Mouse (Mus musculus) midbrain, embryonic 15.5 days (tissue): ENCODE data around the gene Zfp580. TPM values are rescaled to one million over a fixed set of nuclear protein-coding genes. Genes with fewer than 3 reads are reported as not detected.

ENCODE experiments used
- ATAC-seq: fragments of 200-750 bp; cut with Nextera tagmentation; replicated peaks from 2 replicates; pipeline ENCODE4 v1.8.0; 2017; ENCODE audit warnings: moderate TSS enrichment
- H3K27ac ChIP-seq: fragments of 300-500 bp; sonication (generic); 2 replicates; pipeline ENCODE4 v1.5.1; 2015; ENCODE audit warnings: mild to moderate bottlenecking, inconsistent platforms
- H3K27me3 ChIP-seq: fragments of 300-500 bp; sonication (generic); replicated peaks from 2 replicates; pipeline ENCODE4 v1.6.1; 2015; ENCODE audit warnings: inconsistent platforms
- H3K36me3 ChIP-seq: fragments of 300-500 bp; sonication (generic); replicated peaks from 2 replicates; pipeline ENCODE4 v1.6.1; 2015; ENCODE audit warnings: inconsistent platforms
- H3K4me1 ChIP-seq: fragments of 300-500 bp; sonication (generic); 2 replicates; pipeline ENCODE4 v1.6.1; 2015; ENCODE audit warnings: inconsistent platforms
- H3K4me2 ChIP-seq: fragments of 300-500 bp; sonication (generic); 2 replicates; pipeline ENCODE4 v1.6.1; 2015; ENCODE audit warnings: inconsistent platforms, mild to moderate bottlenecking, moderate library complexity
- H3K4me3 ChIP-seq: fragments of 300-500 bp; sonication (generic); 2 replicates; pipeline ENCODE4 v1.5.1; 2015; ENCODE audit warnings: mild to moderate bottlenecking, inconsistent platforms
- H3K9ac ChIP-seq: fragments of 300-500 bp; sonication (generic); 2 replicates; pipeline ENCODE4 v1.6.1; 2015; ENCODE audit warnings: mild to moderate bottlenecking, inconsistent platforms
- H3K9me3 ChIP-seq: fragments of 300-500 bp; sonication (generic); 2 replicates; pipeline ENCODE4 v1.6.1; 2016; ENCODE audit warnings: inconsistent platforms
- WGBS: fragments of 180-500 bp; shearing (Covaris S2); methylation state at CpG from one replicate; pipeline ENCODE4 v1.1.7; 2015; ENCODE audit warnings: mixed read lengths; 5-methylcytosine and 5-hydroxymethylcytosine counted together
- polyA plus RNA-seq: library from polyadenylated mRNA; unstranded; fragments of >200 nt; fragmentation: Nextera tagmentation; extraction: Ambion mirVana; gene quantifications from 2 replicates; pipeline ENCODE4 v1.2.1, GENCODE M21; 2015

The Zfp580 gene
- polyA plus RNA-seq, 1 experiment from 2014 or later = 110 TPM

GRCm38 (mm10) chr7:5080010-5080751 lies 28.8 kb downstream of the Zfp580 start, which contains the start of gene Epn1:
Epn1 (plus strand) TSS chr7:5080235.
- no peaks in the 10 kb centered on the region for H3K9me3 ChIP-seq
- H3K27ac ChIP-seq = peak within 1 kb of the TSS; percentile 89
- H3K36me3 ChIP-seq = peaks cover 32% of the 10 kb centered on the region
- peak within 1 kb of the TSS; percentile 95 for H3K9ac ChIP-seq
- H3K4me1 ChIP-seq = peaks cover 26% of the 10 kb centered on the region
- WGBS = under 1% methylated on average over 78 of the region's 81 CpGs
- H3K4me3 ChIP-seq = peak within 1 kb of the TSS; percentile 93
- peak within 1 kb of the TSS; percentile 84 for H3K4me2 ChIP-seq
- no peaks in the 10 kb centered on the region for H3K27me3 ChIP-seq
- peak; percentile 97 for ATAC-seq

- H3K9me3 ChIP-seq = no peaks in the 10 kb centered on the region
- no peaks in the 10 kb centered on the region for H3K27me3 ChIP-seq
- H3K36me3 ChIP-seq = peaks cover 27% of the 10 kb centered on the region
- H3K27ac ChIP-seq = peak overlapping the region; percentile 89; the same call in 1 of the 2 replicates
- peaks cover 26% of the 10 kb centered on the region for H3K4me1 ChIP-seq
- peak overlapping the region; percentile 84 for H3K4me2 ChIP-seq
- ATAC-seq = no peak
- peak overlapping the region; percentile 95 for H3K9ac ChIP-seq
- peak overlapping the region; percentile 93 for H3K4me3 ChIP-seq
- WGBS = 20% methylated on average over 6 of the region's 6 CpGs
These were observed 29.5 kb downstream of the Zfp580 start for GRCm38 (mm10) chr7:5080815-5081214.

- ATAC-seq = no peak
- WGBS = 72% methylated on average over 6 of the region's 6 CpGs
- peak overlapping the region; percentile 84 for H3K4me2 ChIP-seq
- H3K27ac ChIP-seq = no peak overlapping the region
- peaks cover 30% of the 10 kb centered on the region for H3K4me1 ChIP-seq
- H3K36me3 ChIP-seq = peaks cover 24% of the 10 kb centered on the region
- peak overlapping the region; percentile 93 for H3K4me3 ChIP-seq
- H3K27me3 ChIP-seq = no peaks in the 10 kb centered on the region
- no peaks in the 10 kb centered on the region for H3K9me3 ChIP-seq
- H3K9ac ChIP-seq = peak overlapping the region; percentile 95; the same call in 1 of the 2 replicates
These were observed 29.9 kb downstream of the Zfp580 start for GRCm38 (mm10) chr7:5081241-5081640.

GRCm38 (mm10) chr7:5081939-5082338 lies 30.6 kb downstream of the Zfp580 start:
- Histone ChIP-seq H3K27me3 (no peaks in the 10 kb centered on the region), H3K4me1 (peaks cover 32% of the 10 kb centered on the region), H3K9ac (no peak overlapping the region), H3K27ac (no peak overlapping the region), H3K36me3 (peaks cover 17% of the 10 kb centered on the region; the same call in 1 of the 2 replicates), H3K4me3 (peak overlapping the region; percentile 12; the same call in 1 of the 2 replicates), H3K4me2 (peak overlapping the region; percentile 84), H3K9me3 (no peaks in the 10 kb centered on the region)
- 95% methylated on average over 2 of the region's 2 CpGs for WGBS
- no peak for ATAC-seq

- no peak overlapping the region for H3K27ac ChIP-seq
- H3K27me3 ChIP-seq = no peaks in the 10 kb centered on the region
- peaks cover 5% of the 10 kb centered on the region; the same call in 1 of the 2 replicates for H3K36me3 ChIP-seq
- H3K4me2 ChIP-seq = no peak overlapping the region
- no peak overlapping the region for H3K4me3 ChIP-seq
- ATAC-seq = no peak
- peaks cover 35% of the 10 kb centered on the region for H3K4me1 ChIP-seq
- H3K9ac ChIP-seq = no peak overlapping the region
- WGBS = 95% methylated on average over 18 of the region's 18 CpGs
- no peaks in the 10 kb centered on the region for H3K9me3 ChIP-seq
These were observed 32.2 kb downstream of the Zfp580 start for GRCm38 (mm10) chr7:5083325-5084105.

- Histone ChIP-seq H3K4me3 (no peak overlapping the region), H3K27me3 (no peaks in the 10 kb centered on the region), H3K9ac (no peak overlapping the region), H3K9me3 (no peaks in the 10 kb centered on the region), H3K36me3 (peaks cover 6% of the 10 kb centered on the region), H3K27ac (no peak overlapping the region), H3K4me2 (no peak overlapping the region), H3K4me1 (peaks cover 35% of the 10 kb centered on the region)
- ATAC-seq = no peak
- 92% methylated on average over 1 of the region's 1 CpGs for WGBS
These were observed 34.2 kb downstream of the Zfp580 start for GRCm38 (mm10) chr7:5085512-5085911.

- no peak overlapping the region for H3K27ac ChIP-seq
- H3K36me3 ChIP-seq = peaks cover 6% of the 10 kb centered on the region
These were observed 35.6 kb downstream of the Zfp580 start for GRCm38 (mm10) chr7:5086921-5087440.

GRCm38 (mm10) chr7:5087886-5088285 lies 36.5 kb downstream of the Zfp580 start:
- 94% methylated on average over 4 of the region's 4 CpGs for WGBS
- Histone ChIP-seq H3K4me2 (no peak overlapping the region), H3K9me3 (no peaks in the 10 kb centered on the region), H3K4me3 (no peak overlapping the region), H3K27me3 (no peaks in the 10 kb centered on the region), H3K4me1 (peaks cover 15% of the 10 kb centered on the region; the same call in 1 of the 2 replicates), H3K9ac (no peak overlapping the region), H3K36me3 (peaks cover 6% of the 10 kb centered on the region), H3K27ac (no peak overlapping the region)
- no peak for ATAC-seq

More at GRCm38 (mm10) chr7:5086921-5087440, 35.6 kb downstream of the Zfp580 start:
- Histone ChIP-seq H3K9ac (no peak overlapping the region), H3K4me2 (no peak overlapping the region), H3K4me3 (no peak overlapping the region), H3K4me1 (peaks cover 22% of the 10 kb centered on the region), H3K9me3 (no peaks in the 10 kb centered on the region), H3K27me3 (no peaks in the 10 kb centered on the region)
- WGBS = 77% methylated on average over 5 of the region's 5 CpGs
- no peak for ATAC-seq

GRCm38 (mm10) chr7:5089853-5090252 lies 38.5 kb downstream of the Zfp580 start:
- no peak for ATAC-seq
- no peak overlapping the region for H3K27ac ChIP-seq
- no peaks in the 10 kb centered on the region for H3K9me3 ChIP-seq
- no peaks in the 10 kb centered on the region for H3K27me3 ChIP-seq
- 95% methylated on average over 15 of the region's 15 CpGs for WGBS
- H3K4me3 ChIP-seq = no peak overlapping the region
- H3K9ac ChIP-seq = no peak overlapping the region
- peaks cover 9% of the 10 kb centered on the region; the same call in 1 of the 2 replicates for H3K4me1 ChIP-seq
- no peak overlapping the region for H3K4me2 ChIP-seq
- H3K36me3 ChIP-seq = peaks cover 19% of the 10 kb centered on the region

- Histone ChIP-seq H3K36me3 (peaks cover 32% of the 10 kb centered on the region), H3K4me1 (peaks cover 6% of the 10 kb centered on the region; the same call in 1 of the 2 replicates), H3K4me3 (no peak overlapping the region), H3K9me3 (no peaks in the 10 kb centered on the region), H3K27me3 (no peaks in the 10 kb centered on the region), H3K9ac (no peak overlapping the region), H3K4me2 (no peak overlapping the region), H3K27ac (no peak overlapping the region)
- WGBS = 96% methylated on average over 15 of the region's 15 CpGs
- ATAC-seq = no peak
These were observed 39.8 kb downstream of the Zfp580 start for GRCm38 (mm10) chr7:5091008-5091728.

GRCm38 (mm10) chr7:5092381-5092780 lies 41.0 kb downstream of the Zfp580 start:
- Histone ChIP-seq H3K4me3 (no peak overlapping the region), H3K9me3 (no peaks in the 10 kb centered on the region), H3K36me3 (peaks cover 42% of the 10 kb centered on the region), H3K9ac (no peak overlapping the region), H3K4me2 (no peak overlapping the region), H3K27me3 (no peaks in the 10 kb centered on the region), H3K4me1 (peaks cover 3% of the 10 kb centered on the region; the same call in 1 of the 2 replicates), H3K27ac (no peak overlapping the region)
- WGBS = 85% methylated on average over 6 of the region's 6 CpGs
- no peak for ATAC-seq
